Mouse (Mus musculus): Measurements from ENCODE around the gene 4930556J24Rik. TPM values are rescaled to one million over a fixed set of nuclear protein-coding genes. Genes with fewer than 3 reads are reported as not detected.

Gene 4930556J24Rik
- total and polyA plus RNA-seq, 2 experiments from 2014 or later = not detected

DNA sequence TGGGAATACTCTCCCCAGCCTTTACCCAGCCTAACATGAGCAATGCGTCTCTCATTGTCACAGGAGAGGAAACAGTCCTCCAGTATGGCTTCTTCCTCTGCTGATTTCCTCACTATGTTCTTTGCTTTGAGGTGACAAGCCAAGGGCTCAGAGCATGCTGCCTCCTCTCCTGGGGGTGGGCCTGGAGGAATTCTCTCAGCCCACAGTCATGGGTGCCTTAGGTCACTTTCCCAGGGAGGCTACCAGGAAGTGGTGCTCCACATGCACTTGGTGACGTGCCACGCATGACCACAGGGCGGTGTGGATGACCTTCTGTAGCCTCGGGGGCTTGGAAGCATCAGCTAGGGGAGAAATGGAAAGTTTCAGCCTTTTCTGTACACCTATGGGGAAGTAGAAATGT lies 18.9 kb upstream of the 4930556J24Rik start:
- no peak for TF ChIP-seq EP300 (IDR thresholded peaks at IDR 0.05; ENCODE audit: low read depth)
- no peak for TF ChIP-seq CTCF (IDR thresholded peaks at IDR 0.05; ENCODE audit: low read depth)
- Histone ChIP-seq H3K4me2 (ENCODE audit: low read depth, low read length) (no peak overlapping the region), H3K27me3 (ENCODE audit: control insufficient read depth, insufficient read depth, low read length) (peaks cover 38% of the 10 kb centered on the region), H3K4me3 (ENCODE audit: low read depth, low read length) (no peak overlapping the region), H3K27ac (ENCODE audit: low read depth) (no peak overlapping the region), H3K9me3 (replicated peaks; ENCODE audit: control insufficient read depth, low read length) (no peaks in the 10 kb centered on the region), H3K36me3 (replicated peaks; ENCODE audit: control insufficient read depth, insufficient read depth, low read length) (no peaks in the 10 kb centered on the region), H3K4me1 (ENCODE audit: control insufficient read depth, insufficient read depth) (peaks cover 10% of the 10 kb centered on the region), H3K9ac (replicated peaks; ENCODE audit: low read depth, low read length) (no peak overlapping the region)
- DNase-seq (ENCODE audit: low spot score) = no peak
- 69% methylated on average over 5 of the region's 5 CpGs for WGBS
- ATAC-seq (ENCODE audit: insufficient read depth, low read depth) = no peak

DNA sequence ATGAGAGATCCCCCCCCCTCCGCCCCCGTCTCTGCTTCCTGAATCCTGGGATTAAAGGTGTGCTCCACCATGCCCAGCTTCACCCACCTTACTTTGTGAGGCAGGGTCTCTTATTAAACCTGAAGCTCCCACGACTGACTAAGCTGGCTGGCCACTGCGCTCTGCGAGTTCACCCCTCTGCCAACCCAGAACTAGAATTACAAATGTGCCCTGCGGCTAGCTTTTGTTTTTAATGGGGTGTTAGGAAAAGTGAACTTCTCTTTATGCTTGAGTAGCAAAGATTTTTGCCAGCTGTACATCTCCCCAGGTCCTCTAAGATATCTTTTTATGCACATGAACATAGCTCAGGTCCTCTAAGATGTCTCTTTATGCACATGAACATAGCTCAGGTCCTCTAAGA lies 17.3 kb upstream of the 4930556J24Rik start:
- no peak for ATAC-seq (ENCODE audit: insufficient read depth, low read depth)
- Histone ChIP-seq H3K9me3 (replicated peaks; ENCODE audit: control insufficient read depth, low read length) (no peaks in the 10 kb centered on the region), H3K4me1 (ENCODE audit: control insufficient read depth, insufficient read depth) (peaks cover 10% of the 10 kb centered on the region), H3K27ac (ENCODE audit: low read depth) (no peak overlapping the region), H3K27me3 (ENCODE audit: control insufficient read depth, insufficient read depth, low read length) (peaks cover 22% of the 10 kb centered on the region), H3K9ac (replicated peaks; ENCODE audit: low read depth, low read length) (no peak overlapping the region), H3K4me3 (ENCODE audit: low read depth, low read length) (no peak overlapping the region), H3K4me2 (ENCODE audit: low read depth, low read length) (no peak overlapping the region), H3K36me3 (replicated peaks; ENCODE audit: control insufficient read depth, insufficient read depth, low read length) (no peaks in the 10 kb centered on the region)
- DNase-seq (ENCODE audit: low spot score) = no peak
- 80% methylated on average over 6 of the region's 6 CpGs for WGBS
- no peak for TF ChIP-seq CTCF (IDR thresholded peaks at IDR 0.05; ENCODE audit: low read depth)
- no peak for TF ChIP-seq EP300 (IDR thresholded peaks at IDR 0.05; ENCODE audit: low read depth)

DNA sequence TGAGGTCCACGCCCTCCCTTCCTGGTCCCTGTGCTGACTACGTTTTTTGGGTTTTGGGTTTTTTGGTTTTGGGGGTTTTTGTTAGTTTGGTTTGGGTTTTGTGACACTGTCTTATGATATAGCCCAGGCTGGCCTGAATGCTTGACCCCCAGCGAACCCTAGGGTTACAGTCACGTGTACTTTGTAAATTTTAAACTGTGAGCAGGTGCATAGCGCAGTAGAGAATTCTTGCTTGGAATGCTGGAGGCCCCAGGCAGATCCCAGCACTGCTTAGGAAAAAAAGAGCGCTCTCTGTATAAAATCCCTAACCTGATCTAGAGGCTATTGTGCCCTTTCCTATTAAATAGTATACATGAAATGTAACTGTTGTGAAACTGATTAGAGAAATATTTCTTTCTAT lies 16.6 kb upstream of the 4930556J24Rik start:
- 69% methylated on average over 6 of the region's 6 CpGs for WGBS
- no peaks in the 10 kb centered on the region for H3K36me3 ChIP-seq (replicated peaks; ENCODE audit: control insufficient read depth, insufficient read depth, low read length)
- peaks cover 14% of the 10 kb centered on the region for H3K27me3 ChIP-seq (ENCODE audit: control insufficient read depth, insufficient read depth, low read length)
- no peaks in the 10 kb centered on the region for H3K9me3 ChIP-seq (replicated peaks; ENCODE audit: control insufficient read depth, low read length)
- ATAC-seq (ENCODE audit: insufficient read depth, low read depth) (no peak), DNase-seq (ENCODE audit: low spot score) (no peak)
- no peak for TF ChIP-seq EP300 (IDR thresholded peaks at IDR 0.05; ENCODE audit: low read depth)
- TF ChIP-seq CTCF (IDR thresholded peaks at IDR 0.05; ENCODE audit: low read depth) = no peak
- H3K4me2 ChIP-seq (ENCODE audit: low read depth, low read length) = no peak overlapping the region
- H3K27ac ChIP-seq (ENCODE audit: low read depth) = no peak overlapping the region
- H3K4me3 ChIP-seq (ENCODE audit: low read depth, low read length) = no peak overlapping the region
- H3K9ac ChIP-seq (replicated peaks; ENCODE audit: low read depth, low read length) = no peak overlapping the region
- peaks cover 3% of the 10 kb centered on the region for H3K4me1 ChIP-seq (ENCODE audit: control insufficient read depth, insufficient read depth)

DNA sequence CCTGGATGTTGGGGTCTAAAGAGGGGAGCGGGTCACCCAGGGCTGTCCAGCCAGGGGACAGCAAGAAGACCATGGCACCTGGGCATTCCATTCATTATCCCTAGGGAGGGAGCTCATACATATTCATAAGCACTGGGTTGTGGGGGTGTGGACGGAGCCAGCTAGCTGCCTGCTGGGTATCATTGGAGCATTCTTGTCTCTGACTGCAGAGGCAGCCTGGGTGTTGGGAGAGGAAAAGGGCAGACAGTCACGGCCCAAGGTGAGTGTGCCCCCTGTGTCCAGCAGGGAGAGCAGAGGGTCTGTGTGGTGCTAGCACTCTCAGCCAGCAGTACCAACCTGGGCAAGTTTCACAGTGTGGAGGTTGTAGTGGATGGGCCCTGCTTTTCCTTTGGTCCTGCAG lies 13.2 kb upstream of the 4930556J24Rik start:
- no peak overlapping the region for H3K4me2 ChIP-seq (ENCODE audit: low read depth, low read length)
- TF ChIP-seq EP300 (IDR thresholded peaks at IDR 0.05; ENCODE audit: low read depth) (no peak), CTCF (IDR thresholded peaks at IDR 0.05; ENCODE audit: low read depth) (no peak)
- H3K4me1 ChIP-seq (ENCODE audit: control insufficient read depth, insufficient read depth) = no peaks in the 10 kb centered on the region
- WGBS = 59% methylated on average over 3 of the region's 3 CpGs
- H3K27ac ChIP-seq (ENCODE audit: low read depth) = no peak overlapping the region
- H3K27me3 ChIP-seq (ENCODE audit: control insufficient read depth, insufficient read depth, low read length) = no peaks in the 10 kb centered on the region
- no peaks in the 10 kb centered on the region for H3K36me3 ChIP-seq (replicated peaks; ENCODE audit: control insufficient read depth, insufficient read depth, low read length)
- ATAC-seq (ENCODE audit: insufficient read depth, low read depth) (no peak), DNase-seq (ENCODE audit: low spot score) (no peak)
- no peaks in the 10 kb centered on the region for H3K9me3 ChIP-seq (replicated peaks; ENCODE audit: control insufficient read depth, low read length)
- H3K9ac ChIP-seq (replicated peaks; ENCODE audit: low read depth, low read length) = no peak overlapping the region
- H3K4me3 ChIP-seq (ENCODE audit: low read depth, low read length) = no peak overlapping the region

DNA sequence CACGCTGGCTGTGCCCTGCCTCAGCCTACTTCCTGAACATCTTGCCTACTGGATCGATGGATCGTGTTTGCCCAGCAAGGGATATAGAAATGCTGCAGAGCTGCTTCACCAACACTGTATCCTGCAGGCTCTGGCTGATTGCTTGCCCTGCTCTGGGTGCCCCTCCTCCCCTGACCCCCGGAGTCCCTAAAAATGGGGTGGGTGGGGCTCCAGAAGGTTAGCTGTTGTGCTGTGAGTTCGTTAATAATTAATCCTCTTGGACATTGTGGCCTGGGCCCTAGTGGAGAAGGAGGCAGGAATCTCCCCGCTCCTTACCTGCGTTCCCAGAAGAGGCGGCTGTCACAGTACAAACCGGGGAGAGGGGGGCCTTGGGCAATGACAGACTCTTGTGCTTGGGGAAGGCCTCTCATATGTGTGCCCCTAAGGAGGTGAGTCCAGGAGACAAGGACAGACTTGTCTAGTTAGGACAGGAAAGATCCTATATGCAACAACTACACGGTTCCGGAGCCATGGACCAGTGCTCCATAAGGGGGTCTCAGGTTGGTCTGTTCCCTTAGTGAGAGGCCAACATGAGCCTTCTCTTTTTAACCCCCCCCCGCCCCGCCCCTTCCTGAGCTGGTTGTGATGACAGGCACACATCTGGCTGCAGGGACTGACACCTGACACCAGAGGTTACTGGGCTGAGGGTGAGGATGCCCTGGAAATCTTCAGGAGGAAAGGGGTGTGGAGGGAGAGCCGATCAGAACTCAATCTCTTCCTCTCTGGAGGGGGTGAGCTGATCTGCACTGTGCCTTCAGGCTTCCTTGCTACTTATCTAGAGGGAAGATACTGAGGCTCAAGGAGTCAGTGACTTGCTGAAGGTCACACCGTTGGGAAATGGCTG lies 7.5 kb upstream of the 4930556J24Rik start:
- DNase-seq (ENCODE audit: low spot score) = no peak
- Histone ChIP-seq H3K9ac (replicated peaks; ENCODE audit: low read depth, low read length) (no peak overlapping the region; the same call in 1 of the 2 replicates), H3K4me3 (ENCODE audit: low read depth, low read length) (peak overlapping the region; percentile 37), H3K36me3 (replicated peaks; ENCODE audit: control insufficient read depth, insufficient read depth, low read length) (peaks cover 13% of the 10 kb centered on the region), H3K4me2 (ENCODE audit: low read depth, low read length) (peak overlapping the region; percentile 62), H3K27ac (ENCODE audit: low read depth) (no peak overlapping the region), H3K4me1 (ENCODE audit: control insufficient read depth, insufficient read depth) (0 out of 2 replicates have a peak, but pooled peaks cover 4% of the 10 kb centered on the region), H3K9me3 (replicated peaks; ENCODE audit: control insufficient read depth, low read length) (no peaks in the 10 kb centered on the region), H3K27me3 (ENCODE audit: control insufficient read depth, insufficient read depth, low read length) (peaks cover 19% of the 10 kb centered on the region)
- no peak for ATAC-seq (ENCODE audit: insufficient read depth, low read depth)
- no peak for TF ChIP-seq EP300 (IDR thresholded peaks at IDR 0.05; ENCODE audit: low read depth)
- TF ChIP-seq CTCF (IDR thresholded peaks at IDR 0.05; ENCODE audit: low read depth) = no peak
- 10% methylated on average over 15 of the region's 15 CpGs for WGBS

Data from heart, postnatal 0 days (tissue).